Mouse (Mus musculus) lung, postnatal 0 days (tissue): ENCODE measurements around the gene Sox5.

Source experiments
- CTCF ChIP-seq: IDR thresholded peaks from 2 replicates; pipeline ENCODE4 v1.5.1; 2016; ENCODE audit warnings: antibody characterized with exemption, mild to moderate bottlenecking
- EP300 ChIP-seq: IDR thresholded peaks from 2 replicates; pipeline ENCODE4 v1.6.1; 2016; ENCODE audit warnings: antibody characterized with exemption, mild to moderate bottlenecking, control low read depth

DNA sequence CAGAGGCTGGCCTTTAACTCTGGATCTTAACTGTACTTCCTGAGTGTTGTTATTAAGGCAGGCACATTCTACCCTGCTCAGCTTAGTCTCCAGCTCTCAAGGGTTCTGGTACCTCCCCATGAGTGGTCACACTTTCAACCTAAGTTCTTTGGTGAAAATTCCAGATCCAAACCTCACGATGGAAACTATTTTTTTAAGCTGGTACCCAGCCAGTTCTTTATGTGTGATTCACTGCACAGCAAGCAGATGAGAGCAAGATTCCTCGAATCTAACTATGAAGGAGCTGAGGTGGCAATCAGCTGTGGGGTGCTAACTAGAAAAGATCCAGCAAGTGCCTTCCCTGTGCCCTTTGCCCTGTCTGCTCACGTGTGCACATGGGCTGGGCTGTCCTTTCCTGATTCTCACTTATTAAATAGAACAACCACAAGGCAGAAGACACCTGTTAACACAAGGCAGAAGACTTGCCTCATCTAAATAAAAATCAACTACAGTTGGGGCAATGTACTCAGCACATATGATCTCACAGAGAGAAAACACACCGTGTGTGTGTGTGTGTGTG is 118.2 kb downstream of the Sox5 start:
- no peak for TF ChIP-seq CTCF
- TF ChIP-seq EP300 = no peak
